Mouse (Mus musculus): Measurements from ENCODE around the gene Nans. TPM values are rescaled to one million over a fixed set of nuclear protein-coding genes. Genes with fewer than 3 reads are reported as not detected.

The Nans gene
- polyA plus RNA-seq (2017; shearing (Covaris generic)): 93.9 TPM

GRCm38 (mm10) chr4:46489028-46489925 is at the start of gene Nans:
Gene Nans, plus strand, starts transcription at chr4:46489248.

GRCm38 (mm10) chr4:46450519-46451131 is 38.4 kb upstream of the Nans start, which contains the start of gene Anp32b:
Gene Anp32b, plus strand, starts transcription at chr4:46450902.

GRCm38 (mm10) chr4:46535840-46536361 is 46.9 kb downstream of the Nans start, which contains the start of gene Trim14:
Gene Trim14, minus strand, starts transcription at chr4:46536141.

Other genes starting within 250 kb of the Nans start
- not detected for gene Foxe1, start 145.6 kb upstream of the Nans start, polyA plus RNA-seq (2017; shearing (Covaris generic))
- gene Trmo, start 99.8 kb upstream of the Nans start, polyA plus RNA-seq (2017; shearing (Covaris generic)): 23.5 TPM
- 1.6 TPM for gene Hemgn, start 75.7 kb upstream of the Nans start, polyA plus RNA-seq (2017; shearing (Covaris generic))
- 43.0 TPM for gene Anp32b, start 38.3 kb upstream of the Nans start, polyA plus RNA-seq (2017; shearing (Covaris generic))
- gene Trim14, start 46.9 kb downstream of the Nans start, polyA plus RNA-seq (2017; shearing (Covaris generic)): 51.9 TPM
- gene Coro2a, start 113.0 kb downstream of the Nans start, polyA plus RNA-seq (2017; shearing (Covaris generic)): 112 TPM
- 1.6 TPM for gene Tbc1d2, start 161.0 kb downstream of the Nans start, polyA plus RNA-seq (2017; shearing (Covaris generic))